Mouse (Mus musculus) midbrain, embryonic 14.5 days (tissue): Measurements from ENCODE around the gene Cntnap5c. TPM values are rescaled to one million over a fixed set of nuclear protein-coding genes. Genes with fewer than 3 reads are reported as not detected.
"Not testable (repeated sequence)": the region's sequence is repeated elsewhere in the genome, so short reads cannot be mapped to it uniquely, and the experiment has no call there.

Experiments used
- ATAC-seq: fragments of 200-750 bp; cut with Nextera tagmentation; 2 replicates; pipeline ENCODE4 v1.8.0; 2017; ENCODE audit warnings: moderate number of reproducible peaks, moderate library complexity; ENCODE audit not compliant: low FRiP score, low TSS enrichment
- DNase-seq: peaks from one replicate; pipeline ENCODE4 v3.0.0-alpha.2; 2015
- H3K27ac ChIP-seq: fragments of 300-500 bp; sonication (generic); replicated peaks from 2 replicates; pipeline ENCODE4 v1.5.1; 2014; ENCODE audit warnings: mild to moderate bottlenecking, low read depth, low read length, moderate library complexity
- H3K27me3 ChIP-seq: fragments of 300-500 bp; sonication (generic); 2 replicates; pipeline ENCODE4 v1.6.1; 2014; ENCODE audit warnings: low read length, control low read depth, mixed read lengths; ENCODE audit not compliant: control insufficient read depth, insufficient read depth
- H3K36me3 ChIP-seq: fragments of 300-500 bp; sonication (generic); 2 replicates; pipeline ENCODE4 v1.6.1; 2014; ENCODE audit warnings: low read length, control low read depth; ENCODE audit not compliant: control insufficient read depth, insufficient read depth
- H3K4me1 ChIP-seq: fragments of 300-500 bp; sonication (generic); 2 replicates; pipeline ENCODE4 v1.6.1; 2014; ENCODE audit warnings: mild to moderate bottlenecking, antibody characterized with exemption, low read length, control low read depth; ENCODE audit not compliant: control insufficient read depth, insufficient read depth
- H3K4me2 ChIP-seq: fragments of 300-500 bp; sonication (generic); 2 replicates; pipeline ENCODE4 v1.6.1; 2014; ENCODE audit warnings: mild to moderate bottlenecking, low read length, moderate library complexity
- H3K4me3 ChIP-seq: fragments of 300-500 bp; sonication (generic); replicated peaks from 2 replicates; pipeline ENCODE4 v1.5.1; 2014; ENCODE audit warnings: low read depth, low read length
- H3K9ac ChIP-seq: fragments of 300-500 bp; sonication (generic); replicated peaks from 2 replicates; pipeline ENCODE4 v1.6.1; 2014; ENCODE audit warnings: mild to moderate bottlenecking, low read length, moderate library complexity
- H3K9me3 ChIP-seq: fragments of 300-500 bp; sonication (generic); 2 replicates; pipeline ENCODE4 v1.6.1; 2016; ENCODE audit warnings: low read length, control low read depth, mixed read lengths; ENCODE audit not compliant: control insufficient read depth
- WGBS: fragments of 180-500 bp; shearing (Covaris S2); extraction: QIAGEN DNeasy Blood & Tissue Kit; methylation state at CpG from one replicate; pipeline ENCODE4 v1.1.7; 2014; 5-methylcytosine and 5-hydroxymethylcytosine counted together
- polyA plus RNA-seq: library from polyadenylated mRNA; unstranded; fragments of >200 nt; fragmentation: Nextera tagmentation; extraction: Ambion mirVana; gene quantifications from 2 replicates; pipeline ENCODE4 v1.2.1, GENCODE M21; 2014

The Cntnap5c gene
- polyA plus RNA-seq, 1 experiment from 2014 or later, result 1.8 TPM

DNA sequence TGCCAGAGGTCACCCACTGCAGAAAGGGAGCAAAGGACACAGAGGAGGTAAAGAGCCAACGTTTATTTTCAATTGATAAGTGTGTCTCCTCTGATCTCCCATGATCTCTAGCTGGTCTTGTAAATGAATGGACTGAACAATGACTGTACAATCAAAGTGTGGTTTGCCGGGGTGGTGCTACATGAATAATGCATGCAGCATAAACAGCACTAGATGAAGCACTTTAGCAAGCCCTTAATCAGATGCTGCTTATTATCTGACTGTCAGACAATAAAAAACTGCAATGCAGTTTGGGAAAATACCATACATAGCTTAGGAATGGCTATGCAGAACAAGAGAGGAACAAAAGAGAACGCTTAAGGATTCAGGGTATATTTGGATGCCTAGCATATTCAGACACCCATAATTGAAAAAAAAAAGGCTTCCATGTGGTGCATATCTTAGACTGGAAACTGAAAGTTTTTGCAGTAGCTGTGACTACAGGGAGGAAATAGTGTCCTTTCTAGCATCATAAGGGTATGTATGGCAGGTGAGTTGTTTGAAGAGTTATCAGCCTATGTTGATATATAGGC is 30.1 kb downstream of the Cntnap5c start:
- H3K36me3 ChIP-seq, result no peaks in the 10 kb centered on the region
- peak; percentile 34 for DNase-seq
- no peak overlapping the region for H3K4me2 ChIP-seq
- no peaks in the 10 kb centered on the region for H3K27me3 ChIP-seq
- no peak; the same call in 1 of the 2 replicates for ATAC-seq
- no peak overlapping the region for H3K27ac ChIP-seq
- WGBS, result 17% methylated on average over 3 of the region's 3 CpGs
- H3K4me1 ChIP-seq, result no peaks in the 10 kb centered on the region
- H3K4me3 ChIP-seq, result no peak overlapping the region
- H3K9me3 ChIP-seq, result no peaks in the 10 kb centered on the region
- no peak overlapping the region for H3K9ac ChIP-seq

DNA sequence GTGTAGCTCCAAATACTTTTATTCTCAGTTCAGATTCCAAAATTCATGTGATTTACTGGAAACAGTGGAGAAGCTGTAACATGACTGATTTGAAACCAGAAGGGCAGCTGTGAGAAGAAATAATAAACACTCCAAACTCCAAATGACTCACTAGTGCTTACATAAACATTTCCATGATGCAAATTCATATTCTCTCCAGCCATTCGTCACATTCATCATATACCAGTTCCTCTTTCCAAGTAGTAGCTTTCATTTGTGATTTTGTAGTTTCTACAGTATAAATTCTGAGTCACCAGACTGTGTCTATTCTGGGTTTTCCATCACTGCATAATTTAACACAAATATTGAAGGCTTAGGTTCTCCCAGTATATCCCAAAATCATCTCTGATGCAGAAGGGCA is 31.8 kb downstream of the Cntnap5c start:
- Histone ChIP-seq H3K9me3 (no peaks in the 10 kb centered on the region), H3K4me2 (no peak overlapping the region), H3K9ac (no peak overlapping the region), H3K27ac (no peak overlapping the region), H3K36me3 (no peaks in the 10 kb centered on the region), H3K27me3 (no peaks in the 10 kb centered on the region), H3K4me3 (no peak overlapping the region), H3K4me1 (no peaks in the 10 kb centered on the region)
- 86% methylated on average over 1 of the region's 1 CpGs for WGBS
- ATAC-seq (no peak), DNase-seq (no peak)

DNA sequence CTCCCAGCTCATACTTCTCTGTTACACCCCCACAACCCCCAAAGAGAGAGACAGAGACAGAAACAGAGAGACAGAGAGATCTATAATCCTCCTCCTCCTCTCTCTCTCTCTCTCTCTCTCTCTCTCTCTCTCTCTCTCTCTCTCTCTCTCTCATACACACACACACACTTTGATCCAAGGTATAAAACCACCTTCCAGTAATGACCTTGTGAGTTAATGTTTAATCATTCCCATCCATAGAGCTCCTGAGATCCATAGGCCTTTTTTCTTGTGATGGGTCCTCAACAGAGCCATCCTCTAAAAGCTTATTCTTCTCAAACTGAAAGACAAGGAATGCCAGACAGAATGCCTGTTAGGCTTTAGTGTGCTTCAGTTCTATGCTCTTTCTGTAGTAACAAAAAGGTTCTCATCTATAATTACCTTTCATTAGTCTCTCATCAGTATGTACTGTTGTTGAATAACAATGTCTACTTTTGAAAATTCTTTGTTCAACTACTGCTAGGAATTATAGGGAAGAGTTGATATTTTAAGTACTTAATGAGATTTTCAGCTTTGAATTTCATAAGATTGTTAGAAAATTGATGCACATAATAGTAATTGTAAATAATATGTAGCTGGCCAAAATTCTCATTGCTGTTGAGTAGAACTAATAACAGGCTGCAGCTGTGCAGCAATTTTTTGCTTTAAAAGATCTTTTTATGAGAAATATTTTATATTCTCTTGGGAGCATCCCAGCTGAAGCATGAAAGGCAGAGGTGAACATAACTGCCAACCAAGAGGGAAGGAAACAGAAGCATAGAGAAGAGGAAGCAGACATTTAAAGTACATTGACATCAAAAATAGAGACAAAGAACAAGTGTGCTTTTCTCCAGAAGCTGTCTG is 68.0 kb downstream of the Cntnap5c start:
- Histone ChIP-seq H3K27me3 (no peaks in the 10 kb centered on the region), H3K4me2 (no peak overlapping the region), H3K36me3 (no peaks in the 10 kb centered on the region), H3K9me3 (no peaks in the 10 kb centered on the region), H3K4me1 (no peaks in the 10 kb centered on the region), H3K4me3 (no peak overlapping the region), H3K27ac (no peak overlapping the region), H3K9ac (no peak overlapping the region)
- no peak for ATAC-seq
- no peak for DNase-seq

DNA sequence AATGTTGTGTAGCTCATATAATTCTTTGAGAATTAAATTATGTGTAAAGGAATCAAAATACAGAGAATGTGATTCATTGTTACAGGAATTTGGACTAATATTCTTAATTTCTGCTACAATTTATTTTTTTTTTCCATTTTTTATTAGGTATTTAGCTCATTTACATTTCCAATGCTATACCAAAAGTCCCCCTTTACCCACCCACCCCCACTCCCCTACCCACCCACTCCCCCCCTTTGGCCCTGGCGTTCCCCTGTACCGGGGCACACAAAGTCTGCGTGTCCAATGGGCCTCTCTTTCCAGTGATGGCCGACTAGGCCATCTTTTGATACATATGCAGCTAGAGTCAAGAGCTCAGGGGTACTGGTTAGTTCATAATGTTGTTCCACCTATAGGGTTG is 86.4 kb downstream of the Cntnap5c start:
- not testable (repeated sequence) for H3K9me3 ChIP-seq, H3K27ac ChIP-seq, ATAC-seq

DNA sequence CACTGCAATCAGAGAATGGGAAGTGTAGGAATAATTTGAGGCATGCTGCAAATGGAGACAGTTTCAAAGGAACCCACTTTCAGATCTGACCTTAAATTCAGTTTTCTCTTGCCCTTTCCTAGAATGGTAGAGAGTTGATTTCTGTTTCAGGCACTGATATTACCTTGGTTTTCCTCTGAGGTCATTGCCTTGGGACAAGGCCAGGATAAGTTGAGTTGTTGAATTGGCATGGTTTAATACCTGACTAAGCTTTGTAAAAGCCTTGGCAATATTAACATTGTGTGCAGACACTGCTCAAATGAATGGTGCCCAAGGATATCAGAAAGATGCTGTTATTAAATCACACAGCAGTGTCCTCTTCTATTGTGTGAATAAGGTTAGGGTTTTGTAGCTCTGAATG is 96.6 kb downstream of the Cntnap5c start:
- Histone ChIP-seq H3K27me3 (no peaks in the 10 kb centered on the region), H3K9me3 (no peaks in the 10 kb centered on the region), H3K4me1 (no peaks in the 10 kb centered on the region), H3K9ac (no peak overlapping the region), H3K27ac (no peak overlapping the region), H3K4me2 (no peak overlapping the region), H3K36me3 (no peaks in the 10 kb centered on the region), H3K4me3 (no peak overlapping the region)
- DNase-seq (no peak), ATAC-seq (no peak)

More for the DNA sequence above, 86.4 kb downstream of the Cntnap5c start:
- not testable (repeated sequence) for DNase-seq, H3K4me2 ChIP-seq, H3K36me3 ChIP-seq, H3K4me3 ChIP-seq, H3K9ac ChIP-seq, H3K4me1 ChIP-seq, H3K27me3 ChIP-seq
- WGBS, result no CpG with 5 or more reads among the region's 4 CpGs

DNA sequence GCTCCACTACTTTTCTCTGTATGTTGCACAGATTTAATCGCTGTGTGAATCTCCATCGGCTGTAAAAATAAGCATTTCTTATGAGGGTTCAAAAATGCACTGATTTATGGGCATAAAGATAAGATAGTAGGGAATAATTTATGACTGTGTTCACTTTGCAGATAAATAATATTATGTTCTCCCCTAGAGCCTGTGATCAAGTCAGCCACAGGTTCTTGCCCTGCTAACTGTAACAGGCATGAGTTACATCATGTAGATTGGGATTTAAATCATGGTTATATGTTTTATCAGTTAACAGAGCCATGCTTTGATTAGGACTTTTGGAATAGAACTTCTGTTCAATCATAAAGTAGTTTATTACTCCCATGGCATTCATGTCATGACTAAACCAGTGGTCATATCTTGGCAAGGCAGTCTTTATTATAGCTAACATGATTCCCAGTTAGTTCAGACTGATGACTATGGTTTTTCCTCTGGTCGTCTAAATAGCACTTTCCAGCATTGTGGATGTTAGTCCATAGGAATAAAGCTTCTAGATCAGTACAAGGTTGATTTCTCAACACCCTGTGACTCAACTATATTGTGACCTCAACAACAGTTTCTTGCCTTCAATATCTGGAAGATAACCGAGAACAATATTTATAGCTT is 118.5 kb downstream of the Cntnap5c start:
- DNase-seq (no peak), ATAC-seq (no peak)
- no peak overlapping the region for H3K4me3 ChIP-seq
- H3K27me3 ChIP-seq, result no peaks in the 10 kb centered on the region
- 85% methylated on average over 4 of the region's 4 CpGs for WGBS
- no peaks in the 10 kb centered on the region for H3K36me3 ChIP-seq
- no peaks in the 10 kb centered on the region for H3K4me1 ChIP-seq
- H3K9me3 ChIP-seq, result no peaks in the 10 kb centered on the region
- no peak overlapping the region for H3K4me2 ChIP-seq
- H3K27ac ChIP-seq, result no peak overlapping the region
- no peak overlapping the region for H3K9ac ChIP-seq

DNA sequence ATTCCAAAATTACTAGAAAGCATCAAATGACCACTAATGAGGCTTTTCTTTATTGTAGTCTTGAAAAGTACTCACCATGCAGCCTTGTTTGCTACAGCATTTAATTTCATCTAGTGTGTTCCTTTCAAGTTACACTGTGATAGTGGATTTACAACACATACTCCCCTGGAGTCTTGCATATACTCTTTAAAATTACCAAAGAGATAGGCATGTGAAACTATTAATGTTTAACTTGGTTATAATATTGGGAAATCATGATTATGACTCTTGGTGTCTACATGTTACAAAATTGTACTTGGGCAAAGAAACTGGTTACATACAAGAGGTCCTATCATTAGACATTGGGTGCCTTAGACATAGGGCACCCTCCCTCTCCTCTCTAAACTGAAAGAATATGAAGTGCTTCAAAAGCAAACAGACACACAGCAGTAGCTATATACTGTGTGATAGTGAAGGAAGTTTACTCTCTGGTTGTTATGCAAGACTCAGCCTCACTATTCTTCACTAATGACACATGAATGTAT is 142.5 kb downstream of the Cntnap5c start:
- no peak overlapping the region for H3K4me3 ChIP-seq
- H3K9me3 ChIP-seq, result no peaks in the 10 kb centered on the region
- no peak for ATAC-seq
- no peaks in the 10 kb centered on the region for H3K36me3 ChIP-seq
- no peaks in the 10 kb centered on the region for H3K4me1 ChIP-seq
- DNase-seq, result no peak
- H3K9ac ChIP-seq, result no peak overlapping the region
- no peak overlapping the region for H3K4me2 ChIP-seq
- H3K27ac ChIP-seq, result no peak overlapping the region
- no peaks in the 10 kb centered on the region for H3K27me3 ChIP-seq

DNA sequence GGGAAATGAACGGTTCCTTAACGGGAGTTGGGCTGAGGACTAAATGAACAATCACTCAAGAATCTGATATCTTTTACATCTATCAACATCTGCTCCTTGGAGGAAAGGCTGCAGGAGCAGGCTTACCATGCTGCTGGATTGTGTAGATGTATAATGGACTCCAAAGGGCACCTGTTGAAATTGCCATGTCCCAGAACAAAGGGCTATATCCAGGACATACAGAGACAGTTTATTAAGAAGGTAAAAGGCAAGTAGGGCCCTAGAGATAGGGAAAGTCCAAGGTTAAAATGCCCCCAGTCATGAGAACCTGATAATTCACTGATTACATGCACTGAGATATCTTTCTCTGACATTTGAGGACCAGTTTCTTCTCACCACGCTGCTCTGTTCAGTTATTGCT is 214.9 kb downstream of the Cntnap5c start:
- Histone ChIP-seq H3K4me3 (no peak overlapping the region), H3K36me3 (no peaks in the 10 kb centered on the region), H3K27ac (no peak overlapping the region), H3K9me3 (no peaks in the 10 kb centered on the region), H3K9ac (no peak overlapping the region), H3K4me2 (no peak overlapping the region), H3K4me1 (no peaks in the 10 kb centered on the region), H3K27me3 (no peaks in the 10 kb centered on the region)
- 84% methylated on average over 3 of the region's 3 CpGs for WGBS
- ATAC-seq (no peak), DNase-seq (no peak)
